Mouse (Mus musculus): ENCODE measurements around the gene Smndc1.

Smndc1 gene

DNA sequence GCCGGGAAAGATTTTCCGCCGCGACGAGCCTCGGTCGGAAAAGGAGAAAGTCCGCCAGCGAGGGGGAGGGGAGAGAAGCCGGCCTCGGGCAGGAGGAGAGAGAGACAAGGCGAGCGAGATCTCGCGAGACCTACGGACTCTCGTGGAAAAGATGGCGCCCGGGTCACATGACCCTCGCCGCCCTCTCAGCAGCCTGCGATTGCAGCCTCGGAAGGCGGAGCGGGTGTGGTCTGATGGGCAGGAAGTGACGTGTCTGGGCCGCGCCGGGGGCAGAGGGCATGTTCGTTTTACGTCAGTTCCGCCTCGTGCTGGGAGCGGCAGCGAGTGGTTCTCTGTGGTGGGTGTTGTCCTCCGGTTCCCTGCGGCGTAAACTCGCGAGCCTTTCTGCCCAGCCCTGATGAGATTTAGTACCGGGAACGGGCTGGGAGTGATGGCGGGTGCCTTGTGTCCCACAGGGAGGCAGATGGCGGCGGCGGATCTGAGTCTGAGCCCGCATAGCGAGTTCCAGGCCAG lies at the start of gene Smndc1:
Gene Smndc1 (minus strand): TSS at position 84 of the 513 bp plus-strand sequence.
- H3K4me1 ChIP-seq (replicated peaks; ENCODE audit: low read depth, low read length), result peaks cover 77% of the 10 kb centered on the region
- no peaks in the 10 kb centered on the region for H3K9me3 ChIP-seq (ENCODE audit: low read length)
- no peaks in the 10 kb centered on the region for H3K27me3 ChIP-seq (ENCODE audit: insufficient read depth, low read length)
- H3K36me3 ChIP-seq (ENCODE audit: insufficient read depth, low read length), result peaks cover 40% of the 10 kb centered on the region
- H3K4me3 ChIP-seq (replicated peaks; ENCODE audit: low read length), result peak within 1 kb of the TSS; percentile 99
- TF ChIP-seq CTCF (conservative IDR thresholded peaks at IDR 0.05; ENCODE audit: low read length) (no peak), NANOG (IDR thresholded peaks at IDR 0.05; ENCODE audit: borderline replicate concordance, low read length) (no peak), POU5F1 (IDR thresholded peaks at IDR 0.05; ENCODE audit: borderline replicate concordance, low read length) (no peak)

DNA sequence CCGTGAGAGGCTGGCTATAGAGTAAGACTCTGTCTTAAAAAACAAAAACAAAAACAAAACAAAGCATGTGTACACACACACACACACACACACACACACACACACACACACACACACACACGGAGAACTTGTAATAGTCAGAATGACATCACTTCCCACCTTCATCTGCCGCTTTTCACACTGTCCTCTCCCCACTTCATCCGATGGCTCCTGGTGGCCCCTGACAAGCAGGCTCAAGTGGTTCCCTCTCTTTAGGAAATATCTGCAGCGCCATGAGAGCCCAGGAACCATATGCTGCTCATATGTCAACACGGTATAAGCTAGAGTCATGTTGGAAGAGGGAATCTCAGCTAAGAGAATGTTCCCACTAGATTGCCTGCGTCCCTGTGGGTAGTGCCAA lies 49.0 kb upstream of the Smndc1 start:
- H3K36me3 ChIP-seq (ENCODE audit: insufficient read depth, low read length), result no peaks in the 10 kb centered on the region
- TF ChIP-seq NANOG (IDR thresholded peaks at IDR 0.05; ENCODE audit: borderline replicate concordance, low read length) (no peak), POU5F1 (IDR thresholded peaks at IDR 0.05; ENCODE audit: borderline replicate concordance, low read length) (no peak), CTCF (conservative IDR thresholded peaks at IDR 0.05; ENCODE audit: low read length) (no peak)
- peaks cover 72% of the 10 kb centered on the region for H3K4me1 ChIP-seq (replicated peaks; ENCODE audit: low read depth, low read length)
- H3K9me3 ChIP-seq (ENCODE audit: low read length), result no peaks in the 10 kb centered on the region
- no peak overlapping the region for H3K4me3 ChIP-seq (replicated peaks; ENCODE audit: low read length)
- H3K27me3 ChIP-seq (ENCODE audit: insufficient read depth, low read length), result no peaks in the 10 kb centered on the region

DNA sequence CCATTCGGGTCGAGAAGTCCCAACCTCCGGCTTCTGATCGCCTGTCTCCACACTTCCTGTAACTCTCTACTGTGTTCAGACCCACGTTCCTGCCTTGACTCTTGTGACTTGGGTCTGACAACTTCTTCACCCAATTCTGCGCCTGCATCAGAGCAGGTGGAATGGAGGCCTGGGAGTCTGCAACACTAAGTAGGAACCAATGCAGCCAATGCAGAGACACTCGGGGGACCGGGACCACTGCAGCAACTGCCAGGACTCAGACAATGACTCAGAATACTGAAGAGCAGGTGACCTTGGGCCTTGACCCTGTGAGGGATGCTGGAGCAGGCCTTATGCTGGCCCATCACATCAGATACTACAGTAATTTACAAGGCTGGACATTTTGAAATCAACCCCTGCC lies 47.6 kb upstream of the Smndc1 start:
- TF ChIP-seq NANOG (IDR thresholded peaks at IDR 0.05; ENCODE audit: borderline replicate concordance, low read length), result no peak
- TF ChIP-seq CTCF (conservative IDR thresholded peaks at IDR 0.05; ENCODE audit: low read length), result no peak
- TF ChIP-seq POU5F1 (IDR thresholded peaks at IDR 0.05; ENCODE audit: borderline replicate concordance, low read length), result no peak
- H3K4me1 ChIP-seq (replicated peaks; ENCODE audit: low read depth, low read length), result peaks cover 59% of the 10 kb centered on the region

DNA sequence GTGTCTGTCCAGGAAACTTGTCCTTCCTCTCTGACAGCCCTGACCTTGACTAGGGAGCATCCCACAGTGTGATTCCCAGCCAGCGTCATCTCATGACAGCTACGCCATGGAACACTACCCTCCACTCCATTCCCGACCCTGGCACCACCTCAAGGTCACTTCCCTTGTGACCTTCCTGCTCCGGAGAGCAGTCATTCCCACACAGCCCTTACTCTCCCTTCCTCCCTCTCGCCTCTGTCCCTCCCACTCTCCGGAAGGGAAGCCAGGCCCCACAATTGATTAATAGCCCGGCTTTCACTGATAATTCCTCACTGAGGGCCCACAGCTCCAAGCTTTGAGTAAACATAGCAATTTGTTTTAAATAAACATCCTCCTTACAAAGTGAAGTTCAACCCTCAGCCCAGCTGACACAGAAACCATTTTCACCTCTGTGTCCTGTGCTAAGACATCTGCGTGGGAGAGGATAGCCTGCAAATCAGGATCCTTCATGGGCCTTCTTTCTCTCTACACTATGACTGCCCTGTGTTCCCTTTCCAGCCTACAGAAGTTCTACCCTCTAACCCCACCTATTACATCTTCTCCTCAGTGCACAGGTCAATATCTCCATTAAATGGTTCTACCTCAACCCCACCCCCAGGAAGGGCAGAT lies 47.1 kb upstream of the Smndc1 start:
- H3K36me3 ChIP-seq (ENCODE audit: insufficient read depth, low read length), result no peaks in the 10 kb centered on the region
- H3K4me1 ChIP-seq (replicated peaks; ENCODE audit: low read depth, low read length), result peaks cover 58% of the 10 kb centered on the region
- 0 out of 2 replicates have a peak, but pooled peaks cover 5% of the 10 kb centered on the region for H3K27me3 ChIP-seq (ENCODE audit: insufficient read depth, low read length)
- no peak overlapping the region for H3K4me3 ChIP-seq (replicated peaks; ENCODE audit: low read length)
- TF ChIP-seq NANOG (IDR thresholded peaks at IDR 0.05; ENCODE audit: borderline replicate concordance, low read length) (no peak), POU5F1 (IDR thresholded peaks at IDR 0.05; ENCODE audit: borderline replicate concordance, low read length) (no peak), CTCF (conservative IDR thresholded peaks at IDR 0.05; ENCODE audit: low read length) (no peak)
- H3K9me3 ChIP-seq (ENCODE audit: low read length), result no peaks in the 10 kb centered on the region

More for the DNA sequence above, 47.6 kb upstream of the Smndc1 start:
- no peaks in the 10 kb centered on the region for H3K9me3 ChIP-seq (ENCODE audit: low read length)
- no peak overlapping the region for H3K4me3 ChIP-seq (replicated peaks; ENCODE audit: low read length)
- H3K36me3 ChIP-seq (ENCODE audit: insufficient read depth, low read length), result no peaks in the 10 kb centered on the region
- 0 out of 2 replicates have a peak, but pooled peaks cover under 1% of the 10 kb centered on the region for H3K27me3 ChIP-seq (ENCODE audit: insufficient read depth, low read length)

DNA sequence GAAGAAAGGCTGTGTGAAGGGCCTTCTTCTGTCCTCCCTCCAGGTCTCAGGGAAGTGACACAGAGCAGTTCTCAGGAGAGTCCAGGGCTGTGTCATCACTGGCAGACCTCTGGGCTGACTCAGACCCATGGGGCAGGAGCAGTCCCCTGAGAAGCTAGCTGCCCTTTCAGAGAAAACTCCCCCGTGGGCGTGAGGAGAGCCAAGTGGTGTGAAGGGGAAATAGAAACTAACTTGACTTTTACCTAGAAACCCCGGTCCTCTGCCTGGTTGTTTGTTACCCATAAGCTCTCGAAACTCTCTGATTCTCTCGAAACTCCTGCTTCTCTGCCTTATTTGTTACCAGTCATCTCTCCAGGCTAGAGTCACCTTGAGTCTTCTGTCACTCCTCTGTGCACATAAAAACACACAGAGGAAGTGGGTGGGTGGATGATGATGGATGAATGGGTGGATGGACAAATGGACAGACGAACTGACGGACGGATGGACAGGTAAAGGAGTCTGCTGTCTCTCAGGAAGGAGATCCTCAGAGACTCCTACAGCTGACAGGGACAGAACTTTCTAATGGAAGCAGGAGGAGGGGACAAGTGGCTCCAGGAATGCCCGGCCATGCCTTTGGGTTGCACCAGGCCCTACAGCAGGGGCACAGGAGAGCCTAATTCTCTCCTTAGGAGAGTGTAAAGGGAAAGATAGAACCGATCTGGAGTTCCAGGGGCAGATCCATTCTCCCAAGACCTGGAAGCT lies 43.7 kb upstream of the Smndc1 start:
- no peak for TF ChIP-seq CTCF (conservative IDR thresholded peaks at IDR 0.05; ENCODE audit: low read length)
- no peak for TF ChIP-seq NANOG (IDR thresholded peaks at IDR 0.05; ENCODE audit: borderline replicate concordance, low read length)
- TF ChIP-seq POU5F1 (IDR thresholded peaks at IDR 0.05; ENCODE audit: borderline replicate concordance, low read length), result no peak
- no peaks in the 10 kb centered on the region for H3K36me3 ChIP-seq (ENCODE audit: insufficient read depth, low read length)
- no peaks in the 10 kb centered on the region for H3K9me3 ChIP-seq (ENCODE audit: low read length)
- H3K4me1 ChIP-seq (replicated peaks; ENCODE audit: low read depth, low read length), result peaks cover 48% of the 10 kb centered on the region
- peaks cover 11% of the 10 kb centered on the region for H3K27me3 ChIP-seq (ENCODE audit: insufficient read depth, low read length)
- H3K4me3 ChIP-seq (replicated peaks; ENCODE audit: low read length), result no peak overlapping the region

DNA sequence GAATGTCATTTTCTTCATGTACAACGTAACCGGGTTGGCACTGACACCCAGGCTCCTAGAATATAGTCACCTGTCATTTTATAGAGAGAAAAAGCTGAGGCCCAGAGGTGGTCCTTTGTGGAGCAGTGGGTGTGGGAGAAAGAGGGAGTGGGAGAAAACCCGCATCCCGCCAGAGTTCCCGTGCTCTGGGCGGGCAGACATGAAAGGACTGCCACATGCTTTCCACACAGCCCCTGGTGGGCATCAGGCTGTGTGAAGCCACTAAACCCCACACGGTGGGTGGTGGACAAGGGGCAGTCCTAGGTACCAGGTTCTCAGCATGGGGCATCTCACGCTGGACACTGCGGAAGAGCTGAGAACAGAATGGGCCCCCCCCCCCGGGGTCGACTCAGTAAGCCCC lies 40.6 kb upstream of the Smndc1 start:
- no peaks in the 10 kb centered on the region for H3K36me3 ChIP-seq (ENCODE audit: insufficient read depth, low read length)
- TF ChIP-seq POU5F1 (IDR thresholded peaks at IDR 0.05; ENCODE audit: borderline replicate concordance, low read length) (no peak), CTCF (conservative IDR thresholded peaks at IDR 0.05; ENCODE audit: low read length) (no peak), NANOG (IDR thresholded peaks at IDR 0.05; ENCODE audit: borderline replicate concordance, low read length) (no peak)
- H3K27me3 ChIP-seq (ENCODE audit: insufficient read depth, low read length), result peaks cover 29% of the 10 kb centered on the region
- peaks cover 49% of the 10 kb centered on the region for H3K4me1 ChIP-seq (replicated peaks; ENCODE audit: low read depth, low read length)
- H3K9me3 ChIP-seq (ENCODE audit: low read length), result no peaks in the 10 kb centered on the region
- H3K4me3 ChIP-seq (replicated peaks; ENCODE audit: low read length), result no peak overlapping the region

DNA sequence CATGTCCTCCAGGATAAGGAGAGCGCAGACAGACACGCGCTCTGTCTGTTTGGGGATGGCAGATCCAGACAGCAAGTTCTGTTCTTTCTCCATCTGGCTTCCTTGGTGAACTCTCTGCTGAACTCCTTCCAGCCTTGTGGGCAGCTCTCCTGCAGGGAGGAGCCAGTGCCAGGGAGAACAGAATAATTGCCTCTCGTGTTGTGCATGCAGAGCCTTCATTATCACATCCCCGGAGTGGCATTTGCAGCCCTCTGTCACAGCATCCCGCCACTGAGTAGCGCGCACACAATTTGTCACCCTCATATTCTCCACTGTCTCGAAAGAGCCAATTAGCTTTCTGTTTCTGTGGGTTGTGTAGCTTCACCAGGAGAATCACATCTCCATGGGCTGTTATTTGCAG lies 40.0 kb upstream of the Smndc1 start:
- no peaks in the 10 kb centered on the region for H3K36me3 ChIP-seq (ENCODE audit: insufficient read depth, low read length)
- peaks cover 55% of the 10 kb centered on the region for H3K4me1 ChIP-seq (replicated peaks; ENCODE audit: low read depth, low read length)

DNA sequence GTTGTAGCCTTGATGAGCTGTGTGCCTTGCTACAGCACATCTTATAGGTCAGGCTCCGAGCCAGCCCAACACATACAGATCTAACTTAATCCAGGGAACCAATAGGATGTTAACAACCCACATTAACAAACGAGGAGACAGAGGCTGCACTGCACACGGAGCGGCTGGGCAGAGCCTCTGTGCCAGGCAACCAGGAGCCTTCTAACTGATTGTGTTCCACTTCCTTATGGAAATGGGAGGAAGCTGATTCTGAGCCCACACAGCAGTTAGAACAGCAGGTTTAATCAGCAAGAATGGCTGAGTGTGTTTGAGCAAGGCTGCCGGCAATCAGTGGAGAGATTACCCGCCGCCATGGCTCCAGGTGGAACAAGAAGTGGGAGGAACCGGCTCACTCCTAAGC lies 37.4 kb upstream of the Smndc1 start:
- peaks cover 43% of the 10 kb centered on the region for H3K27me3 ChIP-seq (ENCODE audit: insufficient read depth, low read length)
- TF ChIP-seq POU5F1 (IDR thresholded peaks at IDR 0.05; ENCODE audit: borderline replicate concordance, low read length), result no peak
- TF ChIP-seq CTCF (conservative IDR thresholded peaks at IDR 0.05; ENCODE audit: low read length), result no peak
- no peak for TF ChIP-seq NANOG (IDR thresholded peaks at IDR 0.05; ENCODE audit: borderline replicate concordance, low read length)

More for the DNA sequence above, 40.0 kb upstream of the Smndc1 start:
- Histone ChIP-seq H3K4me3 (replicated peaks; ENCODE audit: low read length) (no peak overlapping the region), H3K27me3 (ENCODE audit: insufficient read depth, low read length) (peaks cover 36% of the 10 kb centered on the region), H3K9me3 (ENCODE audit: low read length) (no peaks in the 10 kb centered on the region)
- TF ChIP-seq NANOG (IDR thresholded peaks at IDR 0.05; ENCODE audit: borderline replicate concordance, low read length), result no peak
- no peak for TF ChIP-seq CTCF (conservative IDR thresholded peaks at IDR 0.05; ENCODE audit: low read length)
- no peak for TF ChIP-seq POU5F1 (IDR thresholded peaks at IDR 0.05; ENCODE audit: borderline replicate concordance, low read length)

More for the DNA sequence above, 37.4 kb upstream of the Smndc1 start:
- Histone ChIP-seq H3K4me1 (replicated peaks; ENCODE audit: low read depth, low read length) (peaks cover 81% of the 10 kb centered on the region), H3K9me3 (ENCODE audit: low read length) (no peaks in the 10 kb centered on the region), H3K36me3 (ENCODE audit: insufficient read depth, low read length) (no peaks in the 10 kb centered on the region), H3K4me3 (replicated peaks; ENCODE audit: low read length) (peak overlapping the region; percentile 58)

Measured in E14TG2a.4 (cell line).